Mouse (Mus musculus): ENCODE measurements at regions not wholly inside any gene's neighbourhood (a gene's known extent, or its start where the extent isn't known, plus 50 kb on each side); places are given as distances from the start of the nearest gene placed in this dataset.
A peak's percentile ranks its signal among the peaks of the same experiment; 100 is the strongest.

DNA sequence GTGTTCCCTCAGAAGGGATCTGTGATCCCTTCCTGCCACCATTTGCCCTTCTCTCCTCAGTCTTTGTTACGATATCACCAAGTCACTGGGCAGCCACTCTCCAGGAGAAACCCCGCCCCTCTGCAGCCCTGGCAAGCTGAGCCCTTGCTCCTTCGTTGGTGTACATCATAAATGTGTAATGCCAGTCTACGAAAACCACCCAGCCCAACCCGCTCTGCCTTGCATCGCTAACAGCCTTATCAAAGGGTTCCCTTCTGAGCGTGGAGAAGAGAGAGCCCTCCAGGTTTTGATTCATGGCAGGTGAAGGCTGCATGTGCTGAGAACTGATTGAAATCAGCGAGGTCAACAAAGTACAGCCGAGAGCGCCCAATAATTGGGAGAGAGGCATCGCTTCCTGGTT, 90.5 kb upstream of the Cadm1 start:
- H3K4me1 ChIP-seq (replicated peaks): 0 out of 2 replicates have a peak, but pooled peaks cover 2% of the 10 kb centered on the region
- H3K27ac ChIP-seq: no peak overlapping the region
- H3K9ac ChIP-seq: no peak overlapping the region
- no peaks in the 10 kb centered on the region for H3K9me3 ChIP-seq
- no peaks in the 10 kb centered on the region for H3K27me3 ChIP-seq (replicated peaks)
- H3K4me3 ChIP-seq (replicated peaks): no peak overlapping the region
- WGBS: 22% methylated on average over 11 of the region's 11 CpGs
- ATAC-seq: no peak
- H3K36me3 ChIP-seq: no peaks in the 10 kb centered on the region
- peak overlapping the region; percentile 46 for H3K4me2 ChIP-seq (replicated peaks)

DNA sequence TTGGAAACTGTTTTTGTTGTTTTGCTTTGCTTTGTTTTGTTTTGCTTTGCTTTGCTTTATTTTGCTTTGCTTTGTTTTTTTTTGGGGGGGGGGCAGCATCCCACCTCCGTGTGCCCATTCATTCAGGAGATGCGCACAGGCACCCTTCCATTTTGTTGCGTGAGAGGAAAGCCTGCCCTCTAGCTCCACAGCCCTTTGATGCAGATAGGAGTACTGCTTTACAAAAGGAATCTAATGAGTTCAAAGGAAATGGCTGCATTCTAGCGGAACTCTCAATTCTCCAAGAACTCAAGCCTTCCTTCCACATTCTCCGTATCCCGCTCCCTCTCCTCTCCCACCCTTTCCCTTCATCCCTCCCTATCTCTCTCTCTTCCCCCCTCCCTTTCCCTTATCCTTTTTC, 89.8 kb upstream of the Cadm1 start:
- H3K4me3 ChIP-seq (replicated peaks): no peak overlapping the region

DNA sequence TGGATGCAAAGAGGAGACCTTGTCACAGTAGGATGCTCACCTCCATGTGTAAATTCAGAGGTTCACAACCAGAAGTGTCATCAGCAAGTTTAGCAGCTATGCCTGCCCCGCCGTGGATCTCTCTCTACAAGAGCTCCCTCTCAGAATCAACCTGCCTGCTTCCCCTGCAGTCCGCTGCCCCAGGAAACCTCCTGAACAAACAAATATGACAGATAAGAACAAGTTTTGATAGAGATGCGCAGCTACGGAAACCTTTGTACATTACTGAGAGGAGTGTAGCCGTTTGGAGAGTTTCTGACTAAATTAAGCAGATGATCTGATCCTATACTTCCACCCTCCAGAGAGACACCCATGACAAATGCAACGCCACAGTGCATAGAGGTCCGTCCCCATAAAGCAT, 88.8 kb upstream of the Cadm1 start:
- Histone ChIP-seq H3K27me3 (replicated peaks) (no peaks in the 10 kb centered on the region), H3K4me3 (replicated peaks) (no peak overlapping the region), H3K4me2 (replicated peaks) (no peak overlapping the region), H3K4me1 (replicated peaks) (0 out of 2 replicates have a peak, but pooled peaks cover 2% of the 10 kb centered on the region), H3K36me3 (no peaks in the 10 kb centered on the region), H3K9me3 (no peaks in the 10 kb centered on the region), H3K27ac (no peak overlapping the region), H3K9ac (no peak overlapping the region)
- 66% methylated on average over 8 of the region's 8 CpGs for WGBS
- no peak for ATAC-seq

More for the DNA sequence above, 89.8 kb upstream of the Cadm1 start:
- no peaks in the 10 kb centered on the region for H3K9me3 ChIP-seq
- no peak for ATAC-seq
- H3K9ac ChIP-seq: no peak overlapping the region
- H3K4me1 ChIP-seq (replicated peaks): 0 out of 2 replicates have a peak, but pooled peaks cover 2% of the 10 kb centered on the region
- no peaks in the 10 kb centered on the region for H3K36me3 ChIP-seq
- peak overlapping the region; percentile 46 for H3K4me2 ChIP-seq (replicated peaks)
- no peak overlapping the region for H3K27ac ChIP-seq
- WGBS: 32% methylated on average over 6 of the region's 6 CpGs
- no peaks in the 10 kb centered on the region for H3K27me3 ChIP-seq (replicated peaks)

DNA sequence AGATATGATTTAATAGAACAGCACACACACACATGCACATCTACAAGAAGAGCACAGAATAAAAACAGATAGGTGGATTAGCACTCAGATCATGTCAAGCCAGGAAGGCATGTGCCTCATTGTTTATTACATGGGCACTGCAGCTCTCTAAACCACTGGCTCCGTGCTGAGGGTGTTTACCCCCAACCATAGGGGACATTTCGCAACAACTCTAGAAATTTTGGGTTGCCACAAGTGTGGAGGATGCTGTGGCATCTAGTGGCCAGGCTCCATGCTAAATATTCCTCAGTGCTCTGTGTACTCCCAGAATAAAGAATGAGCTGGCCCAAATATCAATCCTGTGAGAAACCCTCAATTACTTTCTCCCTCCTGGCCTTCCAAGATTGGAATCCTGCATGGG, 85.8 kb upstream of the Cadm1 start:
- H3K27me3 ChIP-seq (replicated peaks): no peaks in the 10 kb centered on the region
- 65% methylated on average over 2 of the region's 2 CpGs for WGBS
- H3K9ac ChIP-seq: no peak overlapping the region
- 0 out of 2 replicates have a peak, but pooled peaks cover 2% of the 10 kb centered on the region for H3K4me1 ChIP-seq (replicated peaks)
- no peak overlapping the region for H3K4me3 ChIP-seq (replicated peaks)
- no peaks in the 10 kb centered on the region for H3K9me3 ChIP-seq
- no peak overlapping the region for H3K4me2 ChIP-seq (replicated peaks)
- H3K36me3 ChIP-seq: no peaks in the 10 kb centered on the region
- H3K27ac ChIP-seq: no peak overlapping the region
- ATAC-seq: no peak

DNA sequence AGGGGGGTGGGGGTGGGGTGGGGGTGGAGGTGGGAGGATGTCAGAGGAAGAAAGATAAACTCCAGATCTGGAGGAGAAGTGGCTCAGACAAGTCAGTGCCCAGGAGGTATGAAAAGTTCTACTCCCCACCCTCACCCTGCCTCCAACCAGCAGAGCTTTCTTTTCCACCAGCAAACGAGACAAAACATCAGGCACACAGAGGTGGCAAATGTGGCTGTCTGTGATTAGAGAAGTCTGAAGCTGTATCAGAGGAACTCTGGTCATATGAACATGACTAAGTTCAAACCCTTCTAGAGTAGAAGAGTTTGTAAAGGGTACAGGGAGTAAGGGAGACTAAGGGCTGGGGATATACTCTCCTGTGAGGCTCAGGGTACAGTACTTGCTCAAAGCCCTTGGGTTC, 85.2 kb upstream of the Cadm1 start:
- no peaks in the 10 kb centered on the region for H3K27me3 ChIP-seq (replicated peaks)
- WGBS: 36% methylated on average over 1 of the region's 1 CpGs
- H3K9me3 ChIP-seq: no peaks in the 10 kb centered on the region
- no peaks in the 10 kb centered on the region for H3K4me1 ChIP-seq (replicated peaks)
- H3K36me3 ChIP-seq: no peaks in the 10 kb centered on the region
- H3K27ac ChIP-seq: no peak overlapping the region
- no peak overlapping the region for H3K9ac ChIP-seq
- no peak for ATAC-seq
- H3K4me3 ChIP-seq (replicated peaks): no peak overlapping the region
- no peak overlapping the region for H3K4me2 ChIP-seq (replicated peaks)

DNA sequence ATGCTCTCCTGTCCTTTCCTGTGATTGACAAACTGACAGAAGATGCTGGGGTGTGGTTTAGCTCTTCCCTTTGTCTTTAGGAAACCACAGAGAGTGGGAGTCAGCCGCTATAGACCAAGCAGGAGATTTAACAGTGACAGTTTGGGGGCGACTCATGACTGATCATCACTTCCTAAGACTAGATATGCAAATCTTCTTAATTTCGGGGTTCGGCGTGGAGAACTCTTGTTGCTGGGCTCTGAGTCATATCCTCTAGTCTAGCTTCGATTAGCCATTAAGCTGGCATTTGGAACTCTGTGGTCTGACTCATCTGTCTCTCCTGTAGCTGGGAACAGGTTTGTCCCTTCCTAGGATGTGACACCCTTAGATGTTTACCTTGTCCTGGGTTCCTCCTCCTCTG, 84.6 kb upstream of the Cadm1 start:
- H3K4me1 ChIP-seq (replicated peaks): no peaks in the 10 kb centered on the region
- no peaks in the 10 kb centered on the region for H3K36me3 ChIP-seq
- no peak overlapping the region for H3K4me3 ChIP-seq (replicated peaks)
- no peak overlapping the region for H3K27ac ChIP-seq
- no peak overlapping the region for H3K9ac ChIP-seq
- no peak for ATAC-seq
- WGBS: 66% methylated on average over 6 of the region's 6 CpGs
- no peaks in the 10 kb centered on the region for H3K9me3 ChIP-seq
- H3K4me2 ChIP-seq (replicated peaks): no peak overlapping the region
- H3K27me3 ChIP-seq (replicated peaks): no peaks in the 10 kb centered on the region

DNA sequence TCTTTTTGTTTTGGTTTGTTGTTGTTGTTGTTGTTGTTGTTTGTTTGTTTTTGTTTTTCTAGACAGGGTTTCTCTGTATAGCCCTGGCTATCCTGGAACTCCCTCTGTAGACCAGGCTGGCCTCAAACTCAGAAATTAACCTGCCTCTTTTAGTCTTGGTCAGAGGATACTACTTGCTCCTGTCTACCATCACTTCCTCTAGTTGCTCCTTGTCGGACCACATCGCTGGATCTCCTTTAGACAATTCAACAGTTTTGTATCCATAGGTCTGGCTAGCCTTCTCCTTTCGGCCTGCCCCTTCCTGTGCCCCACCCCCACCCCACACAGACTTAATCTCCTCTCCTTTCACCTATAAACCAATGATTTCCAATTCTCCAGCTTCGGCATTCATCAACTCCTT, 77.2 kb upstream of the Cadm1 start:
- Histone ChIP-seq H3K4me2 (replicated peaks) (no peak overlapping the region), H3K36me3 (no peaks in the 10 kb centered on the region), H3K27ac (no peak overlapping the region), H3K9ac (no peak overlapping the region), H3K4me1 (replicated peaks) (no peaks in the 10 kb centered on the region), H3K4me3 (replicated peaks) (no peak overlapping the region), H3K27me3 (replicated peaks) (no peaks in the 10 kb centered on the region), H3K9me3 (no peaks in the 10 kb centered on the region)
- 81% methylated on average over 4 of the region's 4 CpGs for WGBS
- no peak for ATAC-seq

DNA sequence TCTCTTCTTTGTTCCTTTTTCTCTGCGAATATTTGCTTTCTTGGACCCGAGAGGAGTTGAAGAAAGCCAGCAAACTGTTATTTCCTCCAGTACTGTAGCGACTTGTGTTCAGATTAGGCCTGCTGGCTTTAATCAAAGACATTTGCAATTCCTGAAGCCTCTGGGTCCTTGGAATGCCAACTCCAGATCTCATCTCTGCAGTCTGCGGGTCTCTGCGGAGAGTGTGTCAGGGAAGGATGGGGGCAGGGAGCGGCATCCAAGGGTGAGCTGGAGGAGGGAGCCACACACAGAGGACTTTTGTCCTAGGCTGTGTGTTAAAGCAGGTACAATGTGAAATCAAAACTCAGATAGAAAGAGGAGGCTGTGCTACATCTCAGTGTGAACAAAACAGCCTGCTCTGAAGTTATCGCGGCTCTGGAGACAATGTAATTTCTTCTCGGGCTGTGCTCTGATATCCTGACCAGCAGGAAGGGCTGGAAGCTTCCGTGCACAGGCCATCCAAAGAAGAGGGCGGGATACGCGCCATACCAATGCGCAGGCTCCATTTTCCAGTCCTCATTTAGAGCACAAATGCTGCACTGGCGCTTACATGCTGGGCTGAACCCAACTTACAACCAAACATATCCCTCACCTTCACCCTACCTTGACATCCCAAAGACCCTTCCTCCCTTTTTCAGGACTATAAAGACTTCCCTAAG, 71.1 kb upstream of the Cadm1 start:
- no peaks in the 10 kb centered on the region for H3K27me3 ChIP-seq (replicated peaks)
- H3K27ac ChIP-seq: no peak overlapping the region
- no peaks in the 10 kb centered on the region for H3K9me3 ChIP-seq
- no peaks in the 10 kb centered on the region for H3K36me3 ChIP-seq
- no peak overlapping the region for H3K4me3 ChIP-seq (replicated peaks)
- H3K9ac ChIP-seq: no peak overlapping the region
- no peaks in the 10 kb centered on the region for H3K4me1 ChIP-seq (replicated peaks)
- H3K4me2 ChIP-seq (replicated peaks): no peak overlapping the region
- ATAC-seq: no peak
- WGBS: 55% methylated on average over 15 of the region's 15 CpGs

DNA sequence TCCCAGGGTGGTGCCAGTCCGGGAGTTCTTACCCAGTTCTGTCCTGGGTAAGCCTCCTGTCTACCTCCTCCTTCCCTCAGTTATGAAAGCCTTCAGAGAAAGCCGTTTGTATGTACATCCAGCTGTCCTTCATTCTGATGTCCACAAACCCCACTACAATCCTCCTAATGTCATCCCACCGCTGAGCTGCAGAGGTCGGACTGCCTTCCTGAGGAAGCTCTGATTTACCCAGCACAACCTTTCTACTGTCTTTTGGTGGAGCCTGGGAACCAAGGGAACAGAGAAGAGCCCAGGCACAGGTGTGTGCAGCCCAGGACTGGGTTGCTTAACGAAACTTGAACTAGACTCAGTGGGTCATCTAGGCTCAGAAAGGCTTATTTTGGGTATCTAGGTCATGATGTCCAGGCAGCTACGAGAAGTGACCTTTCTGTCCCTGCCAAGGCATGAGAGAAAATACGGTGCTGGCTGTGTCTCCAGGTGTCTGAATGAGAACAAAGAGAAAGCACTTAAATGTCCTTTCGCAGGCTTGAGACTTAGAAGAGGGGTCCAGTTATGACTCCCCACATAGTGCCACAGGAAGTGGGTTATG, 70.4 kb upstream of the Cadm1 start:
- H3K36me3 ChIP-seq: no peaks in the 10 kb centered on the region
- no peak overlapping the region for H3K4me2 ChIP-seq (replicated peaks)
- no peak overlapping the region for H3K9ac ChIP-seq
- no peaks in the 10 kb centered on the region for H3K27me3 ChIP-seq (replicated peaks)
- ATAC-seq: no peak
- H3K9me3 ChIP-seq: no peaks in the 10 kb centered on the region
- no peak overlapping the region for H3K27ac ChIP-seq
- no peak overlapping the region for H3K4me3 ChIP-seq (replicated peaks)
- H3K4me1 ChIP-seq (replicated peaks): no peaks in the 10 kb centered on the region
- WGBS: 83% methylated on average over 8 of the region's 8 CpGs

DNA sequence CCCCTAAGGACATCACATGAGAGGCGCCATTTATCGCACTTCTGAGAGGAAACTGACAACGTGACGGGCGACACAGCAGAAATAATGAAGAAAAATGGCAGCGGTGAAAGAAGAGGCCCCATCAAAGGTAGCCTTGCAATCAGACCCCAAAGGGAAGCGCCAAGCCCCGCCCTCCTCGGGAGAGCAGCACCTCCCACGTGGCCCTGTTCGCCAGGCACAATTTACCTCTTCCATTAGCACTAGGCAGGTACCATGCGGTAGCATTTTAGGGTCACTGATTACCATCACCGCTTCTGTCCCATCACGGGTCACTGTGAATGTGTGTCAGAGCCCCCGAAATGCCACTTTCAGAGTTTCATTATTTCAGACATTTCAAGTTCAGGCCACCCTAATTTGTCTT, 69.7 kb upstream of the Cadm1 start:
- no peak for ATAC-seq
- Histone ChIP-seq H3K9ac (no peak overlapping the region), H3K4me1 (replicated peaks) (no peaks in the 10 kb centered on the region), H3K36me3 (no peaks in the 10 kb centered on the region), H3K4me3 (replicated peaks) (no peak overlapping the region), H3K9me3 (no peaks in the 10 kb centered on the region), H3K4me2 (replicated peaks) (no peak overlapping the region), H3K27ac (no peak overlapping the region), H3K27me3 (replicated peaks) (no peaks in the 10 kb centered on the region)
- 80% methylated on average over 15 of the region's 15 CpGs for WGBS

DNA sequence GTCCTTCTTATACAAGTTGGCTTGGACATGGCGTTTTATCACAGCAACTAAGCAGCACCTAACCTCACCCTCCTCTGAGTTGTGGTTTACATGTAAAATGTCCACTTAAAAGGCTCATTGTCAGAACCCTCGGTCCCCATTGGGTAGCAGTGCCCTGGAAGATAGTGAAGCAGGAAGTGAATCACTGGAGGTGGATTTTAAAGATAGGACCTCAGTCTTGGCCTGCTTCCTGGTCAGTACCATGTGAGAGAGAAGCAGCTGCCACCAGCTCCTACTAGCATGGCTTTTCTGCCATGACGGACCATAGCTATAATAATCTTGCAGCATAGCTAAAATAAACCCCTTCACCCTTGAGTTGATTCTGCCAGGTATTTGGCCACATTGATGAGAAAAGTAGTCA, 68.1 kb upstream of the Cadm1 start:
- H3K4me1 ChIP-seq (replicated peaks): no peaks in the 10 kb centered on the region
- WGBS: 81% methylated on average over 3 of the region's 3 CpGs
- no peak overlapping the region for H3K9ac ChIP-seq
- H3K4me3 ChIP-seq (replicated peaks): no peak overlapping the region
- H3K4me2 ChIP-seq (replicated peaks): no peak overlapping the region
- no peaks in the 10 kb centered on the region for H3K27me3 ChIP-seq (replicated peaks)
- H3K27ac ChIP-seq: no peak overlapping the region
- H3K9me3 ChIP-seq: no peaks in the 10 kb centered on the region
- no peaks in the 10 kb centered on the region for H3K36me3 ChIP-seq
- ATAC-seq: no peak

DNA sequence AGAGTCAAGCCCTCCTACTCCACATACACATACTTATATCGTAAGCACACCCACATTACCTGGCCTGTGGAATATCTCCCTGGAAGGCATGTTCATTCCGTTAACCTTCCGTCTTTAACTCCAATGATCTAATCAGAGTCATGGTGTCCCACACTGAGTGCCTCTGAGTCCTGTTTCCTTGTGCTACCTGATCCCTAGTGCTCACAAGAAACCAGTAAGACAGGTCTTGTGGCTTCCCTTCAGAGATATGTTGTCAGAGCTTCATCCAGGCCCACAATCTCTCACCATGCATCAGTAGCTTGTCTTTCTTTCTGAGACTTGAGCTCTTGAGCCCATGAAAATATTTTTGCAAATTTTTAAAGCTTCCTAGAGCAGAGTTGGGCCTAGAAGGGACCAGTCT, 63.2 kb upstream of the Cadm1 start:
- no peak overlapping the region for H3K4me2 ChIP-seq (replicated peaks)
- no peaks in the 10 kb centered on the region for H3K4me1 ChIP-seq (replicated peaks)
- no peaks in the 10 kb centered on the region for H3K27me3 ChIP-seq (replicated peaks)
- H3K27ac ChIP-seq: no peak overlapping the region
- WGBS: 82% methylated on average over 3 of the region's 3 CpGs
- H3K36me3 ChIP-seq: no peaks in the 10 kb centered on the region
- no peak overlapping the region for H3K4me3 ChIP-seq (replicated peaks)
- ATAC-seq: no peak
- no peaks in the 10 kb centered on the region for H3K9me3 ChIP-seq
- no peak overlapping the region for H3K9ac ChIP-seq

DNA sequence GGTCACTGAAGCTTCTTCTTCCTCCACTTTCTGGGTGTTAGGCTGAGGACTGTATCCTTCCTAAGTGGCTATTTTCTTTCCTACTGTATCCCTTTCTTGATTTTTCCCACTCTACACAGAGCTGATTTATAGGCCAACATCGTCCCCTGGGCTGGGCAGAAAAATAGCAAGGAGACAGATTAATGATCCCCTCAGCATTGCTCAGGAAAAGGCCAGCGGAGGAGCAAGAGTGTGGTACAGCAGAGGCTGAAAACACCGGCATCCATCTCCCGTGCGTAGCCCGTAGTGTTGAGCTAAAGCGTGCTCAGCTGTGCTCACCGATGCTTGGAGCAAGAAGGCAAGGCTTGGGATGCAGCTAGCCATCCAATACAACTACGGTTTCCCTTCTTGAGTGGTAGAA, 62.2 kb upstream of the Cadm1 start:
- WGBS: 61% methylated on average over 9 of the region's 9 CpGs
- H3K9ac ChIP-seq: no peak overlapping the region
- H3K27me3 ChIP-seq (replicated peaks): no peaks in the 10 kb centered on the region
- no peaks in the 10 kb centered on the region for H3K9me3 ChIP-seq
- no peaks in the 10 kb centered on the region for H3K4me1 ChIP-seq (replicated peaks)
- no peak overlapping the region for H3K27ac ChIP-seq
- H3K36me3 ChIP-seq: no peaks in the 10 kb centered on the region
- no peak overlapping the region for H3K4me2 ChIP-seq (replicated peaks)
- no peak overlapping the region for H3K4me3 ChIP-seq (replicated peaks)
- ATAC-seq: no peak

Data from intestine, embryonic 15.5 days (tissue).